Mouse (Mus musculus) splenic B cell, adult 2 months (primary cell): ENCODE results near the gene Diras2.
"Not testable (repeated sequence)": the region's sequence is repeated elsewhere in the genome, so short reads cannot be mapped to it uniquely, and the experiment has no call there.

ENCODE experiments used
- DNase-seq: peaks from one replicate; pipeline ENCODE4 v3.0.0-alpha.2; 2011; ENCODE audit warnings: low read depth, low spot score
- H3K27me3 ChIP-seq: 2 replicates; pipeline ENCODE4 v1.6.1; 2012; ENCODE audit warnings: mild to moderate bottlenecking, low read length, moderate library complexity, mixed read lengths; ENCODE audit not compliant: control insufficient read depth, poor library complexity, insufficient read depth, severe bottlenecking
- H3K36me3 ChIP-seq: 2 replicates; pipeline ENCODE4 v1.6.1; 2012; ENCODE audit warnings: mild to moderate bottlenecking, low read length, moderate library complexity, mixed read lengths; ENCODE audit not compliant: control insufficient read depth, poor library complexity, insufficient read depth, severe bottlenecking

The Diras2 gene

GRCm38 (mm10) chr13:52516051-52516450 is 15.0 kb downstream of the Diras2 start:
- Histone ChIP-seq H3K27me3 (no peaks in the 10 kb centered on the region), H3K36me3 (no peaks in the 10 kb centered on the region)
- DNase-seq = no peak

- no peaks in the 10 kb centered on the region for H3K27me3 ChIP-seq
- H3K36me3 ChIP-seq = no peaks in the 10 kb centered on the region
- DNase-seq = no peak
Observed at GRCm38 (mm10) chr13:52513554-52513953, 17.5 kb downstream of the Diras2 start.

- H3K36me3 ChIP-seq = no peaks in the 10 kb centered on the region
- no peak for DNase-seq
- H3K27me3 ChIP-seq = no peaks in the 10 kb centered on the region
Observed at GRCm38 (mm10) chr13:52512356-52512755, 18.7 kb downstream of the Diras2 start.

- Histone ChIP-seq H3K27me3 (no peaks in the 10 kb centered on the region), H3K36me3 (peaks cover 2% of the 10 kb centered on the region; the same call in 1 of the 2 replicates)
- no peak for DNase-seq
Observed at GRCm38 (mm10) chr13:52510172-52510880, 20.8 kb downstream of the Diras2 start.

- H3K27me3 ChIP-seq = no peaks in the 10 kb centered on the region
- peaks cover 2% of the 10 kb centered on the region; the same call in 1 of the 2 replicates for H3K36me3 ChIP-seq
- no peak for DNase-seq
Observed at GRCm38 (mm10) chr13:52507460-52508293, 23.4 kb downstream of the Diras2 start.

- DNase-seq, H3K36me3 ChIP-seq, H3K27me3 ChIP-seq: not testable (repeated sequence)
Observed at GRCm38 (mm10) chr13:52506822-52507221, 24.3 kb downstream of the Diras2 start.

GRCm38 (mm10) chr13:52505683-52506285 is 25.3 kb downstream of the Diras2 start:
- DNase-seq, H3K27me3 ChIP-seq, H3K36me3 ChIP-seq: not testable (repeated sequence)

- no peak for DNase-seq
- no peaks in the 10 kb centered on the region for H3K36me3 ChIP-seq
- peaks cover 1% of the 10 kb centered on the region; the same call in 1 of the 2 replicates for H3K27me3 ChIP-seq
Observed at GRCm38 (mm10) chr13:52501686-52502085, 29.4 kb downstream of the Diras2 start.

- no peak for DNase-seq
- peaks cover 1% of the 10 kb centered on the region; the same call in 1 of the 2 replicates for H3K27me3 ChIP-seq
- no peaks in the 10 kb centered on the region for H3K36me3 ChIP-seq
Observed at GRCm38 (mm10) chr13:52497029-52497550, 34.0 kb downstream of the Diras2 start.

GRCm38 (mm10) chr13:52488821-52489220 is 42.3 kb downstream of the Diras2 start:
- no peaks in the 10 kb centered on the region for H3K36me3 ChIP-seq
- DNase-seq = no peak
- H3K27me3 ChIP-seq = no peaks in the 10 kb centered on the region; the same call in 1 of the 2 replicates

GRCm38 (mm10) chr13:52484064-52484463 is 47.0 kb downstream of the Diras2 start:
- no peak for DNase-seq
- H3K36me3 ChIP-seq = no peaks in the 10 kb centered on the region
- no peaks in the 10 kb centered on the region for H3K27me3 ChIP-seq

GRCm38 (mm10) chr13:52481786-52482185 is 49.3 kb downstream of the Diras2 start:
- no peak for DNase-seq
- no peaks in the 10 kb centered on the region for H3K27me3 ChIP-seq
- no peaks in the 10 kb centered on the region for H3K36me3 ChIP-seq

GRCm38 (mm10) chr13:52479146-52479545 is 51.9 kb downstream of the Diras2 start:
- H3K27me3 ChIP-seq = no peaks in the 10 kb centered on the region

GRCm38 (mm10) chr13:52476998-52477601 is 54.0 kb downstream of the Diras2 start:
- Histone ChIP-seq H3K27me3 (no peaks in the 10 kb centered on the region), H3K36me3 (no peaks in the 10 kb centered on the region)
- DNase-seq = no peak

More at GRCm38 (mm10) chr13:52479146-52479545, 51.9 kb downstream of the Diras2 start:
- no peak for DNase-seq
- no peaks in the 10 kb centered on the region for H3K36me3 ChIP-seq
